Mouse (Mus musculus) embryonic facial prominence, embryonic 14.5 days (tissue): Measurements from ENCODE around the gene Ptpn21. TPM values are rescaled to one million over a fixed set of nuclear protein-coding genes. Genes with fewer than 3 reads are reported as not detected.

Experiments
- ATAC-seq: fragments of 200-750 bp; cut with Nextera tagmentation; 2 replicates; pipeline ENCODE4 v1.8.0; 2017; ENCODE audit warnings: low read depth, moderate number of reproducible peaks, moderate TSS enrichment
- DNase-seq: peaks from one replicate; pipeline ENCODE4 v3.0.0-alpha.2; 2015; ENCODE audit warnings: low spot score
- H3K27ac ChIP-seq: fragments of 300-500 bp; sonication (generic); replicated peaks from 2 replicates; pipeline ENCODE4 v1.5.1; 2014; ENCODE audit warnings: low read depth, mild to moderate bottlenecking, low read length, moderate library complexity
- H3K27me3 ChIP-seq: fragments of 300-500 bp; sonication (generic); replicated peaks from 2 replicates; pipeline ENCODE4 v1.6.1; 2014; ENCODE audit warnings: low read length; ENCODE audit not compliant: control insufficient read depth, insufficient read depth
- H3K36me3 ChIP-seq: fragments of 300-500 bp; sonication (generic); 2 replicates; pipeline ENCODE4 v1.6.1; 2014; ENCODE audit warnings: low read length, mixed read lengths; ENCODE audit not compliant: control insufficient read depth, insufficient read depth
- H3K4me1 ChIP-seq: fragments of 300-500 bp; sonication (generic); 2 replicates; pipeline ENCODE4 v1.6.1; 2014; ENCODE audit warnings: antibody characterized with exemption, low read length; ENCODE audit not compliant: control insufficient read depth, insufficient read depth
- H3K4me2 ChIP-seq: fragments of 300-500 bp; sonication (generic); 2 replicates; pipeline ENCODE4 v1.6.1; 2014; ENCODE audit warnings: low read depth, mild to moderate bottlenecking, low read length, moderate library complexity, mixed read lengths
- H3K4me3 ChIP-seq: fragments of 300-500 bp; sonication (generic); 2 replicates; pipeline ENCODE4 v1.5.1; 2014; ENCODE audit warnings: low read depth, mild to moderate bottlenecking, low read length
- H3K9ac ChIP-seq: fragments of 300-500 bp; sonication (generic); 2 replicates; pipeline ENCODE4 v1.6.1; 2014; ENCODE audit warnings: low read depth, mild to moderate bottlenecking, low read length, moderate library complexity, mixed read lengths
- H3K9me3 ChIP-seq: fragments of 300-500 bp; sonication (generic); 2 replicates; pipeline ENCODE4 v1.6.1; 2016; ENCODE audit warnings: low read length; ENCODE audit not compliant: control insufficient read depth
- WGBS: fragments of 180-500 bp; shearing (Covaris S2); extraction: QIAGEN DNeasy Blood & Tissue Kit; methylation state at CpG from one replicate; pipeline ENCODE4 v1.1.7; 2014; 5-methylcytosine and 5-hydroxymethylcytosine counted together
- polyA plus RNA-seq: library from polyadenylated mRNA; unstranded; fragments of >200 nt; fragmentation: Nextera tagmentation; extraction: Ambion mirVana; gene quantifications from 2 replicates; pipeline ENCODE4 v1.2.1, GENCODE M21; 2014

Ptpn21 gene
- polyA plus RNA-seq, 1 experiment from 2014 or later, result 11.7 TPM

GRCm38 (mm10) chr12:98683574-98683973 lies 53.6 kb downstream of the Ptpn21 start:
- Histone ChIP-seq H3K4me1 (no peaks in the 10 kb centered on the region), H3K9ac (no peak overlapping the region), H3K27me3 (no peaks in the 10 kb centered on the region), H3K27ac (no peak overlapping the region), H3K36me3 (peaks cover 39% of the 10 kb centered on the region; the same call in 1 of the 2 replicates), H3K4me3 (no peak overlapping the region), H3K9me3 (no peaks in the 10 kb centered on the region), H3K4me2 (no peak overlapping the region)
- no peak for ATAC-seq
- DNase-seq, result no peak
- WGBS, result 78% methylated on average over 6 of the region's 6 CpGs

- no peak for ATAC-seq
- Histone ChIP-seq H3K4me2 (no peak overlapping the region), H3K27ac (no peak overlapping the region), H3K9me3 (no peaks in the 10 kb centered on the region), H3K4me3 (no peak overlapping the region), H3K4me1 (no peaks in the 10 kb centered on the region), H3K36me3 (peaks cover 38% of the 10 kb centered on the region; the same call in 1 of the 2 replicates), H3K9ac (no peak overlapping the region), H3K27me3 (no peaks in the 10 kb centered on the region)
- DNase-seq, result no peak
- WGBS, result 72% methylated on average over 11 of the region's 11 CpGs
Measured at GRCm38 (mm10) chr12:98683171-98683570, 54.0 kb downstream of the Ptpn21 start.

- no peak overlapping the region for H3K4me2 ChIP-seq
- no peaks in the 10 kb centered on the region for H3K9me3 ChIP-seq
- DNase-seq, result no peak
- no peak for ATAC-seq
- no peak overlapping the region for H3K4me3 ChIP-seq
- H3K4me1 ChIP-seq, result no peaks in the 10 kb centered on the region
- no peak overlapping the region for H3K9ac ChIP-seq
- H3K36me3 ChIP-seq, result peaks cover 34% of the 10 kb centered on the region; the same call in 1 of the 2 replicates
- no peaks in the 10 kb centered on the region for H3K27me3 ChIP-seq
- 84% methylated on average over 15 of the region's 15 CpGs for WGBS
- H3K27ac ChIP-seq, result no peak overlapping the region
Measured at GRCm38 (mm10) chr12:98682196-98682595, 55.0 kb downstream of the Ptpn21 start.

- 86% methylated on average over 15 of the region's 15 CpGs for WGBS
Measured at GRCm38 (mm10) chr12:98679906-98680305, 57.3 kb downstream of the Ptpn21 start.

GRCm38 (mm10) chr12:98677336-98677735 lies 59.9 kb downstream of the Ptpn21 start:
- H3K27ac ChIP-seq, result no peak overlapping the region
- no peaks in the 10 kb centered on the region for H3K4me1 ChIP-seq
- DNase-seq, result no peak
- no peak for ATAC-seq
- H3K4me3 ChIP-seq, result no peak overlapping the region
- H3K9me3 ChIP-seq, result no peaks in the 10 kb centered on the region
- 51% methylated on average over 14 of the region's 14 CpGs for WGBS
- H3K4me2 ChIP-seq, result no peak overlapping the region
- H3K9ac ChIP-seq, result no peak overlapping the region
- H3K36me3 ChIP-seq, result peaks cover 31% of the 10 kb centered on the region; the same call in 1 of the 2 replicates
- no peaks in the 10 kb centered on the region for H3K27me3 ChIP-seq

More at GRCm38 (mm10) chr12:98679906-98680305, 57.3 kb downstream of the Ptpn21 start:
- no peak overlapping the region for H3K4me2 ChIP-seq
- H3K4me3 ChIP-seq, result no peak overlapping the region
- no peaks in the 10 kb centered on the region for H3K4me1 ChIP-seq
- DNase-seq (no peak), ATAC-seq (no peak)
- H3K27me3 ChIP-seq, result no peaks in the 10 kb centered on the region
- no peaks in the 10 kb centered on the region for H3K9me3 ChIP-seq
- no peak overlapping the region for H3K9ac ChIP-seq
- H3K27ac ChIP-seq, result no peak overlapping the region
- peaks cover 36% of the 10 kb centered on the region; the same call in 1 of the 2 replicates for H3K36me3 ChIP-seq

GRCm38 (mm10) chr12:98676861-98677260 lies 60.3 kb downstream of the Ptpn21 start:
- H3K36me3 ChIP-seq, result peaks cover 26% of the 10 kb centered on the region; the same call in 1 of the 2 replicates
- H3K4me3 ChIP-seq, result no peak overlapping the region
- H3K9me3 ChIP-seq, result no peaks in the 10 kb centered on the region
- no peak for ATAC-seq
- DNase-seq, result no peak
- no peaks in the 10 kb centered on the region for H3K4me1 ChIP-seq
- H3K9ac ChIP-seq, result no peak overlapping the region
- no peak overlapping the region for H3K4me2 ChIP-seq
- H3K27ac ChIP-seq, result no peak overlapping the region
- WGBS, result 96% methylated on average over 6 of the region's 6 CpGs
- no peaks in the 10 kb centered on the region for H3K27me3 ChIP-seq

- 10% methylated on average over 9 of the region's 9 CpGs for WGBS
- DNase-seq (peak; percentile 87), ATAC-seq (peak; percentile 88)
- Histone ChIP-seq H3K4me2 (peak overlapping the region; percentile 46), H3K4me1 (no peaks in the 10 kb centered on the region), H3K36me3 (peaks cover 18% of the 10 kb centered on the region; the same call in 1 of the 2 replicates), H3K27ac (no peak overlapping the region), H3K4me3 (peak overlapping the region; percentile 22; the same call in 1 of the 2 replicates), H3K9ac (no peak overlapping the region), H3K27me3 (no peaks in the 10 kb centered on the region), H3K9me3 (no peaks in the 10 kb centered on the region)
Measured at GRCm38 (mm10) chr12:98674627-98675143, 62.5 kb downstream of the Ptpn21 start.

- ATAC-seq (no peak), DNase-seq (no peak)
- Histone ChIP-seq H3K4me3 (no peak overlapping the region), H3K9ac (no peak overlapping the region), H3K9me3 (no peaks in the 10 kb centered on the region), H3K36me3 (peaks cover 10% of the 10 kb centered on the region; the same call in 1 of the 2 replicates), H3K4me1 (no peaks in the 10 kb centered on the region), H3K27ac (no peak overlapping the region), H3K27me3 (no peaks in the 10 kb centered on the region), H3K4me2 (no peak overlapping the region)
- 58% methylated on average over 6 of the region's 6 CpGs for WGBS
Measured at GRCm38 (mm10) chr12:98673879-98674278, 63.3 kb downstream of the Ptpn21 start.

GRCm38 (mm10) chr12:98670429-98670828 lies 66.8 kb downstream of the Ptpn21 start:
- Histone ChIP-seq H3K4me2 (no peak overlapping the region), H3K9ac (no peak overlapping the region), H3K9me3 (no peaks in the 10 kb centered on the region), H3K36me3 (no peaks in the 10 kb centered on the region), H3K4me3 (no peak overlapping the region), H3K27me3 (no peaks in the 10 kb centered on the region), H3K4me1 (no peaks in the 10 kb centered on the region), H3K27ac (no peak overlapping the region)
- no peak for DNase-seq
- WGBS, result 88% methylated on average over 4 of the region's 4 CpGs
- ATAC-seq, result no peak
